Mouse (Mus musculus): ENCODE data around the gene Msh5. TPM values are rescaled to one million over a fixed set of nuclear protein-coding genes. Genes with fewer than 3 reads are reported as not detected.

Gene Msh5
- polyA plus RNA-seq, 1 experiment from 2014 or later = 2.2 TPM

Other genes with a start within 250 kb of the Msh5 start
- gene Cyp21a1, start 242.2 kb downstream of the Msh5 start, polyA plus RNA-seq (2015; fragmentation: Nextera tagmentation; extraction: Ambion mirVana) = not detected in 2 replicates
- gene Stk19, start 209.8 kb downstream of the Msh5 start, polyA plus RNA-seq (2015; fragmentation: Nextera tagmentation; extraction: Ambion mirVana) = 11.6 and 15.6 TPM in 2 replicates
- gene Dxo, start 209.7 kb downstream of the Msh5 start, polyA plus RNA-seq (2015; fragmentation: Nextera tagmentation; extraction: Ambion mirVana) = 21.0 and 22.2 TPM in 2 replicates
- 15.7 and 16.8 TPM in 2 replicates for gene Skiv2l, start 196.5 kb downstream of the Msh5 start, polyA plus RNA-seq (2015; fragmentation: Nextera tagmentation; extraction: Ambion mirVana)
- gene Nelfe, start 196.4 kb downstream of the Msh5 start, polyA plus RNA-seq (2015; fragmentation: Nextera tagmentation; extraction: Ambion mirVana) = 33.1 and 42.1 TPM in 2 replicates
- 4.1 and 6.3 TPM in 2 replicates for gene Cfb, start 184.2 kb downstream of the Msh5 start, polyA plus RNA-seq (2015; fragmentation: Nextera tagmentation; extraction: Ambion mirVana)
- 0.87 and 0.99 TPM in 2 replicates for gene Zbtb12, start 167.3 kb downstream of the Msh5 start, polyA plus RNA-seq (2015; fragmentation: Nextera tagmentation; extraction: Ambion mirVana)
- not detected in 2 replicates for gene Gm20547, start 164.7 kb downstream of the Msh5 start, polyA plus RNA-seq (2015; fragmentation: Nextera tagmentation; extraction: Ambion mirVana)
- 5.1 and 9.4 TPM in 2 replicates for gene C2, start 148.5 kb downstream of the Msh5 start, polyA plus RNA-seq (2015; fragmentation: Nextera tagmentation; extraction: Ambion mirVana)
- gene Ehmt2, start 148.3 kb downstream of the Msh5 start, polyA plus RNA-seq (2015; fragmentation: Nextera tagmentation; extraction: Ambion mirVana) = 26.7 and 27.6 TPM in 2 replicates
- gene Slc44a4, start 132.3 kb downstream of the Msh5 start, polyA plus RNA-seq (2015; fragmentation: Nextera tagmentation; extraction: Ambion mirVana) = not detected in 2 replicates
- gene Neu1, start 115.5 kb downstream of the Msh5 start, polyA plus RNA-seq (2015; fragmentation: Nextera tagmentation; extraction: Ambion mirVana) = 12.8 and 14.9 TPM in 2 replicates
- 0.12 and 0.27 TPM in 2 replicates for gene Hspa1b, start 87.5 kb downstream of the Msh5 start, polyA plus RNA-seq (2015; fragmentation: Nextera tagmentation; extraction: Ambion mirVana)
- gene Gm20481, start 76.8 kb downstream of the Msh5 start, polyA plus RNA-seq (2015; fragmentation: Nextera tagmentation; extraction: Ambion mirVana) = 0.32 TPM in 1 of 2 replicates, not detected in the other
- 2.5 and 3.8 TPM in 2 replicates for gene Hspa1a, start 74.6 kb downstream of the Msh5 start, polyA plus RNA-seq (2015; fragmentation: Nextera tagmentation; extraction: Ambion mirVana)
- gene Hspa1l, start 74.0 kb downstream of the Msh5 start, polyA plus RNA-seq (2015; fragmentation: Nextera tagmentation; extraction: Ambion mirVana) = 2.7 and 2.8 TPM in 2 replicates
- gene Lsm2, start 64.9 kb downstream of the Msh5 start, polyA plus RNA-seq (2015; fragmentation: Nextera tagmentation; extraction: Ambion mirVana) = 54.1 and 55.4 TPM in 2 replicates
- gene Vars, start 45.8 kb downstream of the Msh5 start, polyA plus RNA-seq (2015; fragmentation: Nextera tagmentation; extraction: Ambion mirVana) = 27.6 and 32.6 TPM in 2 replicates
- 0.46 and 0.53 TPM in 2 replicates for gene Vwa7, start 30.2 kb downstream of the Msh5 start, polyA plus RNA-seq (2015; fragmentation: Nextera tagmentation; extraction: Ambion mirVana)
- 10.6 and 11.5 TPM in 2 replicates for gene Sapcd1, start 18.7 kb downstream of the Msh5 start, polyA plus RNA-seq (2015; fragmentation: Nextera tagmentation; extraction: Ambion mirVana)
- gene Clic1, start 3.2 kb upstream of the Msh5 start, polyA plus RNA-seq (2015; fragmentation: Nextera tagmentation; extraction: Ambion mirVana) = 115 and 138 TPM in 2 replicates
- gene Ddah2, start 12.3 kb upstream of the Msh5 start, polyA plus RNA-seq (2015; fragmentation: Nextera tagmentation; extraction: Ambion mirVana) = 144 and 157 TPM in 2 replicates
- gene Ly6g6c, start 18.6 kb upstream of the Msh5 start, polyA plus RNA-seq (2015; fragmentation: Nextera tagmentation; extraction: Ambion mirVana) = 11.3 TPM in 1 of 2 replicates, not detected in the other
- 0.08 and 0.30 TPM in 2 replicates for gene Mpig6b, start 19.4 kb upstream of the Msh5 start, polyA plus RNA-seq (2015; fragmentation: Nextera tagmentation; extraction: Ambion mirVana)
- gene Ly6g6e, start 30.2 kb upstream of the Msh5 start, polyA plus RNA-seq (2015; fragmentation: Nextera tagmentation; extraction: Ambion mirVana) = 2.1 TPM in 1 of 2 replicates, not detected in the other
- 0.49 and 1.2 TPM in 2 replicates for gene Ly6g6d, start 31.3 kb upstream of the Msh5 start, polyA plus RNA-seq (2015; fragmentation: Nextera tagmentation; extraction: Ambion mirVana)
- 0.11 and 0.29 TPM in 2 replicates for gene Ly6g6f, start 38.9 kb upstream of the Msh5 start, polyA plus RNA-seq (2015; fragmentation: Nextera tagmentation; extraction: Ambion mirVana)
- gene Abhd16a, start 42.5 kb upstream of the Msh5 start, polyA plus RNA-seq (2015; fragmentation: Nextera tagmentation; extraction: Ambion mirVana) = 87.8 and 89.8 TPM in 2 replicates
- gene Ly6g5c, start 61.5 kb upstream of the Msh5 start, polyA plus RNA-seq (2015; fragmentation: Nextera tagmentation; extraction: Ambion mirVana) = 0.38 TPM in 1 of 2 replicates, not detected in the other
- gene Ly6g5b, start 68.7 kb upstream of the Msh5 start, polyA plus RNA-seq (2015; fragmentation: Nextera tagmentation; extraction: Ambion mirVana) = 0.22 and 0.37 TPM in 2 replicates
- gene Gpank1, start 74.7 kb upstream of the Msh5 start, polyA plus RNA-seq (2015; fragmentation: Nextera tagmentation; extraction: Ambion mirVana) = 8.4 and 9.1 TPM in 2 replicates
- gene Csnk2b, start 75.3 kb upstream of the Msh5 start, polyA plus RNA-seq (2015; fragmentation: Nextera tagmentation; extraction: Ambion mirVana) = 203 and 204 TPM in 2 replicates
- 10.6 and 11.8 TPM in 2 replicates for gene D17H6S53E, start 79.6 kb upstream of the Msh5 start, polyA plus RNA-seq (2015; fragmentation: Nextera tagmentation; extraction: Ambion mirVana)
- 0.30 and 0.81 TPM in 2 replicates for gene Apom, start 85.3 kb upstream of the Msh5 start, polyA plus RNA-seq (2015; fragmentation: Nextera tagmentation; extraction: Ambion mirVana)
- gene Bag6, start 88.4 kb upstream of the Msh5 start, polyA plus RNA-seq (2015; fragmentation: Nextera tagmentation; extraction: Ambion mirVana) = 39.5 and 42.1 TPM in 2 replicates
- gene Prrc2a, start 118.2 kb upstream of the Msh5 start, polyA plus RNA-seq (2015; fragmentation: Nextera tagmentation; extraction: Ambion mirVana) = 51.8 and 55.0 TPM in 2 replicates
- gene Aif1, start 129.3 kb upstream of the Msh5 start, polyA plus RNA-seq (2015; fragmentation: Nextera tagmentation; extraction: Ambion mirVana) = 11.0 and 18.3 TPM in 2 replicates
- 14.2 and 24.5 TPM in 2 replicates for gene Lst1, start 141.7 kb upstream of the Msh5 start, polyA plus RNA-seq (2015; fragmentation: Nextera tagmentation; extraction: Ambion mirVana)
- gene Ltb, start 147.7 kb upstream of the Msh5 start, polyA plus RNA-seq (2015; fragmentation: Nextera tagmentation; extraction: Ambion mirVana) = 1.3 and 2.2 TPM in 2 replicates
- 0.49 and 0.74 TPM in 2 replicates for gene Tnf, start 155.3 kb upstream of the Msh5 start, polyA plus RNA-seq (2015; fragmentation: Nextera tagmentation; extraction: Ambion mirVana)
- gene Lta, start 158.6 kb upstream of the Msh5 start, polyA plus RNA-seq (2015; fragmentation: Nextera tagmentation; extraction: Ambion mirVana) = 0.12 and 0.24 TPM in 2 replicates
- 0.40 and 0.83 TPM in 2 replicates for gene Gm16181, start 174.1 kb upstream of the Msh5 start, polyA plus RNA-seq (2015; fragmentation: Nextera tagmentation; extraction: Ambion mirVana)
- gene Atp6v1g2, start 186.9 kb upstream of the Msh5 start, polyA plus RNA-seq (2015; fragmentation: Nextera tagmentation; extraction: Ambion mirVana) = 3.3 and 3.9 TPM in 2 replicates
- 8.5 and 8.8 TPM in 2 replicates for gene Nfkbil1, start 189.0 kb upstream of the Msh5 start, polyA plus RNA-seq (2015; fragmentation: Nextera tagmentation; extraction: Ambion mirVana)
- 131 and 157 TPM in 2 replicates for gene Ddx39b, start 195.0 kb upstream of the Msh5 start, polyA plus RNA-seq (2015; fragmentation: Nextera tagmentation; extraction: Ambion mirVana)
- gene H2-D1, start 216.0 kb upstream of the Msh5 start, polyA plus RNA-seq (2015; fragmentation: Nextera tagmentation; extraction: Ambion mirVana) = 113 and 180 TPM in 2 replicates

Measured in skeletal muscle tissue, postnatal 0 days (tissue).